Mouse (Mus musculus): Measurements from ENCODE around the gene Frat1. TPM values are rescaled to one million over a fixed set of nuclear protein-coding genes. Genes with fewer than 3 reads are reported as not detected.
A peak's percentile ranks its signal among the peaks of the same experiment; 100 is the strongest.

The Frat1 gene
- polyA plus RNA-seq, 1 experiment = 29.1 TPM

DNA sequence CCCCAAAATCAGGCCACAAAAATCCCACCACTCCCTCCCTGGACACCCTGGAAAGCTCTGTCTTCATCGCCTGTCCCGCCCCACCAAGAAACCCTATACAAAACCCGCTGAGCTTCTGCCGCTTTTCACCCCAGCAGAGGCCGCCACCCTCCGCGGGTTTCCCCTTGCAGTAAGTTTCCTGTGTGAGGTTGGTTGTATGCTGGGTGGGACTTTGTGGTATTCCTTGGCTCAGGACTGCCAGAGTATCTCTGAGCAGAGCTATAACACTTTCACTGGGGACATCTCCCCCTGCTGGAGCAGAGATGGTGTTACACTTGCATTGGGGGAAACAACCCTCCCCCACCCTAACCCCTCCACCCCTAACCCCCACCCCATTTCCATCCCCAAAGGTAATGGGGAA, 26.4 kb upstream of the Frat1 start:
- Histone ChIP-seq H3K27ac (ENCODE audit: insufficient read depth, low read depth, low read length) (no peak overlapping the region), H3K27me3 (ENCODE audit: control insufficient read depth, insufficient read depth, low read length) (no peaks in the 10 kb centered on the region), H3K4me1 (ENCODE audit: control insufficient read depth, insufficient read depth, insufficient read length, low read length) (peaks cover 4% of the 10 kb centered on the region; the same call in 1 of the 2 replicates), H3K4me3 (ENCODE audit: low read depth, low read length) (no peak overlapping the region), H3K36me3 (ENCODE audit: control insufficient read depth, insufficient read depth, low read length) (no peaks in the 10 kb centered on the region)
- TF ChIP-seq POLR2A (IDR thresholded peaks at IDR 0.05; ENCODE audit: low read depth, low read length) = no peak
- peak; percentile 43; the same call in 1 of the 2 replicates for TF ChIP-seq CTCF (IDR thresholded peaks at IDR 0.05; ENCODE audit: extremely low read depth, insufficient read length, insufficient replicate concordance, low read depth, low read length)
- WGBS = 64% methylated on average over 7 of the region's 7 CpGs

DNA sequence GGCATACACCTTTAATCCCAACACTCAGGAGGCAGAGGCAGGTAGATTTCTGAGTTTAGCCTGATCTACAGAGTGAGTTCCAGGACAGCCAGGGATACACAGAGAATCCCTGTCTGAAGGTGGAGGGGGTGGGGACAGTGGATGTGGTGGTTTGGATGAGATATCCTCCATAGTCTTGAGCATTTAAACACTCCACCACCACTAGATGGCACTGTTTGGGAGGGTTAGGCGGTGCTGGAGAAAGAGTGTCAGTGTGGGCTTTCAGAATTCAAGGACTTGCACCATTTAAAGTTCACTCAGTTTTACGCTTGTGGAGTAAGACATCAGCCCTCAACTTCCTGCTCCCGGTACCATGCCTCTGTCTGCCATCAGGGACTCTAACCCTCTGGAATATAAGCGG, 23.9 kb upstream of the Frat1 start:
- WGBS = 95% methylated on average over 4 of the region's 4 CpGs
- H3K27ac ChIP-seq (ENCODE audit: insufficient read depth, low read depth, low read length) = no peak overlapping the region
- no peaks in the 10 kb centered on the region for H3K27me3 ChIP-seq (ENCODE audit: control insufficient read depth, insufficient read depth, low read length)
- no peak overlapping the region for H3K4me3 ChIP-seq (ENCODE audit: low read depth, low read length)
- H3K4me1 ChIP-seq (ENCODE audit: control insufficient read depth, insufficient read depth, insufficient read length, low read length) = no peaks in the 10 kb centered on the region
- H3K36me3 ChIP-seq (ENCODE audit: control insufficient read depth, insufficient read depth, low read length) = no peaks in the 10 kb centered on the region
- TF ChIP-seq CTCF (IDR thresholded peaks at IDR 0.05; ENCODE audit: extremely low read depth, insufficient read length, insufficient replicate concordance, low read depth, low read length) (peak; percentile 15; the same call in 1 of the 2 replicates), POLR2A (IDR thresholded peaks at IDR 0.05; ENCODE audit: low read depth, low read length) (no peak)

DNA sequence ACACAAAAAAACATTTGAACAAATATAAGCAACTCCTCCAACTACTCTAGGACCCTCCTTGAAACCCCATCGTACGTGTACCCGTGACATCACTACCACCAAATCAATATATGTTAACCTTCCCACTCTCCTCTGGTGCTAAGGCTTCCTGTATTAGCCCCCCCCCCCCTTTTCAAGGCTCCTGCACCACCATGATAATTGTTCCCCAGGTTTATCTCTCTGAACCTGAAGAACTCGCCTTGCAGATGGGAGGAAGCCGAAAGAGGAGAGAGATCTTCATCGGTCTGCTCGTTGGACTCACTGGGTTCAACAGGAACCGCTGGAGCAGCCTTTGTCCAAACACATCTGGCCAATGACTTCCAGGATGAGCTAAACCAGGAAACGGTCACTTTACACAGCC, 22.3 kb upstream of the Frat1 start:
- TF ChIP-seq POLR2A (IDR thresholded peaks at IDR 0.05; ENCODE audit: low read depth, low read length) = no peak
- no peak for TF ChIP-seq CTCF (IDR thresholded peaks at IDR 0.05; ENCODE audit: extremely low read depth, insufficient read length, insufficient replicate concordance, low read depth, low read length)
- H3K27me3 ChIP-seq (ENCODE audit: control insufficient read depth, insufficient read depth, low read length) = no peaks in the 10 kb centered on the region
- no peaks in the 10 kb centered on the region for H3K36me3 ChIP-seq (ENCODE audit: control insufficient read depth, insufficient read depth, low read length)
- H3K4me1 ChIP-seq (ENCODE audit: control insufficient read depth, insufficient read depth, insufficient read length, low read length) = no peaks in the 10 kb centered on the region
- 75% methylated on average over 9 of the region's 9 CpGs for WGBS
- H3K4me3 ChIP-seq (ENCODE audit: low read depth, low read length) = no peak overlapping the region
- H3K27ac ChIP-seq (ENCODE audit: insufficient read depth, low read depth, low read length) = no peak overlapping the region

DNA sequence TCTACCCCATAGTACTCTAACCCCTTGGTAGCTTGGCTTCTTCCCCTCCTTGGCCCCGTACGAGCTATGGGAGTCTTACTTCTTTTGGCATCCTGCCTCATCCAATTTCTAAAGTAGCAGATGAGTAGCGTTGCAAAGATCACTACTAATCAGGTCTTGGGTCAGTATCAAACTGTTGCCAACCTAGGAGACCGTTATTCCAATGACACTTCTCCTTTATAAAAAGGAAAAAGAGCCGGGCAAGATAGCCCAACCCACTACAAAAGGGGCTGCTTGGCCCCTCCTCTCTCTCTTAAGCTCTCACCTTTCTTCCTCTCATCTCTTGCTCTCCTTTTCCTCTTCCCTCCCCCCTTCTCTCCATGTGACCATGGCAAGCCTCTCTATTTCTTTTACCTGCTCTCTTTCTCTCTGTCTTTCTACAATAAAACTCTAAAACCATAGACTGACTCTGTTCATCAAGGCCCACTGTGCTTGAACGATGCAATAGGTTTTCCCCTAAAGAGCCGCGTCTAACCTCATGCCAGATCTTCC, 21.6 kb upstream of the Frat1 start:
- WGBS = 79% methylated on average over 8 of the region's 8 CpGs
- Histone ChIP-seq H3K4me3 (ENCODE audit: low read depth, low read length) (no peak overlapping the region), H3K36me3 (ENCODE audit: control insufficient read depth, insufficient read depth, low read length) (no peaks in the 10 kb centered on the region), H3K4me1 (ENCODE audit: control insufficient read depth, insufficient read depth, insufficient read length, low read length) (no peaks in the 10 kb centered on the region), H3K27me3 (ENCODE audit: control insufficient read depth, insufficient read depth, low read length) (no peaks in the 10 kb centered on the region), H3K27ac (ENCODE audit: insufficient read depth, low read depth, low read length) (no peak overlapping the region)
- TF ChIP-seq POLR2A (IDR thresholded peaks at IDR 0.05; ENCODE audit: low read depth, low read length) (no peak), CTCF (IDR thresholded peaks at IDR 0.05; ENCODE audit: extremely low read depth, insufficient read length, insufficient replicate concordance, low read depth, low read length) (no peak)

DNA sequence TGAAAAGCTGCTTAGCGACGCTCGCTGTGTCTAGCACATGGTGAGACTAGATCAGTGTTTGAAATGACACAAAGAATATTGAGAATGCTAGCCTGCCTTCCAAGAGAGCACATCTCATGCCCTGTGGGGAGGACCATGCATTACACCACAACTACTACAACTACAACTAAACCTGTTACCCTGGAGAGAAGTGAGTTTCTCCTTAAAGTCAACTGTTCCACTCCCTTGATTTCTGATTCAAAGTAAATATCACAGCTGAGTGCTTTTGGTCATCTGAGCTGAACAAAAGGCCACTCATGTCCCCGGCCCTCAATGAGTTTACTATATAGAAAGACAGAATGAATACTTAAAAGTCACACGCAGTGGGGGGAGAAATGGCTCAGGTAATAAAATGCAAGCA, 19.7 kb upstream of the Frat1 start:
- Histone ChIP-seq H3K36me3 (ENCODE audit: control insufficient read depth, insufficient read depth, low read length) (no peaks in the 10 kb centered on the region), H3K27me3 (ENCODE audit: control insufficient read depth, insufficient read depth, low read length) (no peaks in the 10 kb centered on the region), H3K4me1 (ENCODE audit: control insufficient read depth, insufficient read depth, insufficient read length, low read length) (no peaks in the 10 kb centered on the region), H3K4me3 (ENCODE audit: low read depth, low read length) (no peak overlapping the region), H3K27ac (ENCODE audit: insufficient read depth, low read depth, low read length) (no peak overlapping the region)
- 94% methylated on average over 5 of the region's 5 CpGs for whole genome bisulfite sequencing
- TF ChIP-seq CTCF (IDR thresholded peaks at IDR 0.05; ENCODE audit: extremely low read depth, insufficient read length, insufficient replicate concordance, low read depth, low read length) = no peak

DNA sequence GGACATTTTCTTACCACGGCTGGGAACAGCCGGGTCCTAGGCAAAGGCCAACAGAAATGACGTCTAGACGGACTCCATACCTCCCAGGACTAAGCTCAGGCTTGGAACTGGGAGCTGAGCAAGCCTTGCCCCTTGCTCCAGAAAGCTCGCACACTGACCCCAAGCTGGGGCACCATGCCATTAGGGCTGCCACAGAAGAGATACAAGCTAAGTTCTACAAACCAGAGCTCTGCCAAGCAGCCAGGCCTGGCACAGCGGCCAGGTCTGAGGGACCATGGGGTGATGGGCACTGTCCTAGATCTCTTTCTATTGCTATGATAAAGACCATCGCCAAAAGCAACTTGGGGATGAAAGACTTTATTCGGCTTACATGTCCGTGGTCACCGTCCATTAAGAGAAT, 17.2 kb upstream of the Frat1 start:
- Histone ChIP-seq H3K36me3 (ENCODE audit: control insufficient read depth, insufficient read depth, low read length) (no peaks in the 10 kb centered on the region), H3K4me1 (ENCODE audit: control insufficient read depth, insufficient read depth, insufficient read length, low read length) (peaks cover 7% of the 10 kb centered on the region; the same call in 1 of the 2 replicates), H3K4me3 (ENCODE audit: low read depth, low read length) (no peak overlapping the region), H3K27me3 (ENCODE audit: control insufficient read depth, insufficient read depth, low read length) (no peaks in the 10 kb centered on the region), H3K27ac (ENCODE audit: insufficient read depth, low read depth, low read length) (no peak overlapping the region)
- WGBS = 90% methylated on average over 10 of the region's 10 CpGs
- TF ChIP-seq POLR2A (IDR thresholded peaks at IDR 0.05; ENCODE audit: low read depth, low read length) = no peak
- TF ChIP-seq CTCF (IDR thresholded peaks at IDR 0.05; ENCODE audit: extremely low read depth, insufficient read length, insufficient replicate concordance, low read depth, low read length) = no peak

DNA sequence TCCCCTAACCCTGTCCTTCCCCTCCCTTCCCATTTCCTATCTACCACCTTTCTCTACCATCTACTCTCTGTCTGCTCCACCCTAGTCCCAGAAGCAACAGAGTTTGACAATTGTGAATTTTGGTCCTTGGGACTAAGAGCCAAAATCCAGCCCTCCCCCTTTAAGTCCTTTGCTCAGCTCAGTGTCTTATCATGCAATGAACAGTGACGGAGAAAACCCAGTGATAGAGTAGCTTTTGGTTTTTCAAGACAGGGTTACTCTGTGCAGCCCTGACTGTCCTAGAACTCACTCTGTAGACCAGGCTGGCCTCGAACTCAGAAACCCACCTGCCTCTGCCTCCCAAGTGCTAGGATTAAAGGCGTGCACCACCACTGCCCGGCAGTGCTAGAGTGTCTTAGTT, 16.4 kb upstream of the Frat1 start:
- Histone ChIP-seq H3K4me1 (ENCODE audit: control insufficient read depth, insufficient read depth, insufficient read length, low read length) (peaks cover 7% of the 10 kb centered on the region; the same call in 1 of the 2 replicates), H3K27me3 (ENCODE audit: control insufficient read depth, insufficient read depth, low read length) (no peaks in the 10 kb centered on the region), H3K27ac (ENCODE audit: insufficient read depth, low read depth, low read length) (no peak overlapping the region), H3K36me3 (ENCODE audit: control insufficient read depth, insufficient read depth, low read length) (no peaks in the 10 kb centered on the region), H3K4me3 (ENCODE audit: low read depth, low read length) (no peak overlapping the region)
- 96% methylated on average over 4 of the region's 4 CpGs for WGBS
- TF ChIP-seq POLR2A (IDR thresholded peaks at IDR 0.05; ENCODE audit: low read depth, low read length) (no peak), CTCF (IDR thresholded peaks at IDR 0.05; ENCODE audit: extremely low read depth, insufficient read length, insufficient replicate concordance, low read depth, low read length) (no peak)
